Mouse (Mus musculus): Measurements from ENCODE around the gene Stxbp6. TPM values are rescaled to one million over a fixed set of nuclear protein-coding genes. Genes with fewer than 3 reads are reported as not detected.

The Stxbp6 gene
- total RNA-seq, 2 experiments from 2014 or later, result 83.9 to 91.9 TPM

- no peak for DNase-seq (ENCODE audit: low spot score in 2 of 2)
Measured at GRCm38 (mm10) chr12:44922241-44922640, 152.3 kb downstream of the Stxbp6 start.

- DNase-seq (ENCODE audit: low spot score in 2 of 2), result no peak
Measured at GRCm38 (mm10) chr12:44919613-44920012, 154.9 kb downstream of the Stxbp6 start.

GRCm38 (mm10) chr12:44918929-44919328, 155.6 kb downstream of the Stxbp6 start:
- no peak for DNase-seq (ENCODE audit: low spot score in 2 of 2)

GRCm38 (mm10) chr12:44913854-44914253, 160.7 kb downstream of the Stxbp6 start:
- no peak for DNase-seq (ENCODE audit: low spot score in 2 of 2)

- no peak for DNase-seq (ENCODE audit: low spot score in 2 of 2)
Measured at GRCm38 (mm10) chr12:44908028-44908702, 166.3 kb downstream of the Stxbp6 start.

- DNase-seq (ENCODE audit: low spot score in 2 of 2), result no peak
Measured at GRCm38 (mm10) chr12:44906001-44906400, 168.5 kb downstream of the Stxbp6 start.

GRCm38 (mm10) chr12:44903205-44903732, 171.2 kb downstream of the Stxbp6 start:
- DNase-seq (ENCODE audit: low spot score in 2 of 2), result no peak

GRCm38 (mm10) chr12:44899173-44899870, 175.2 kb downstream of the Stxbp6 start:
- DNase-seq (ENCODE audit: low spot score in 2 of 2), result peak in 1 of 2 experiments; percentile 37

GRCm38 (mm10) chr12:44896460-44896859, 178.0 kb downstream of the Stxbp6 start:
- DNase-seq (ENCODE audit: low spot score in 2 of 2), result no peak

GRCm38 (mm10) chr12:44889677-44890393, 184.7 kb downstream of the Stxbp6 start:
- DNase-seq (ENCODE audit: low spot score in 2 of 2), result no peak

- DNase-seq (ENCODE audit: low spot score in 2 of 2), result no peak
Measured at GRCm38 (mm10) chr12:44886826-44887225, 187.7 kb downstream of the Stxbp6 start.

GRCm38 (mm10) chr12:44872697-44873096, 201.8 kb downstream of the Stxbp6 start:
- DNase-seq (ENCODE audit: low spot score in 2 of 2), result no peak

GRCm38 (mm10) chr12:44865442-44865841, 209.1 kb downstream of the Stxbp6 start:
- DNase-seq (ENCODE audit: low spot score in 2 of 2), result no peak

GRCm38 (mm10) chr12:44859454-44859853, 215.1 kb downstream of the Stxbp6 start:
- DNase-seq (ENCODE audit: low spot score in 2 of 2), result no peak

- DNase-seq (ENCODE audit: low spot score in 2 of 2), result peak; percentile 45 to 84
Measured at GRCm38 (mm10) chr12:44858110-44858885, 216.2 kb downstream of the Stxbp6 start.

GRCm38 (mm10) chr12:44852024-44852423, 222.5 kb downstream of the Stxbp6 start:
- no peak for DNase-seq (ENCODE audit: low spot score in 2 of 2)

- DNase-seq (ENCODE audit: low spot score in 2 of 2), result peak in 1 of 2 experiments; percentile 34
Measured at GRCm38 (mm10) chr12:44850516-44850915, 224.0 kb downstream of the Stxbp6 start.

GRCm38 (mm10) chr12:44848483-44849221, 225.9 kb downstream of the Stxbp6 start:
- peak in 1 of 2 experiments; percentile 63 for DNase-seq (ENCODE audit: low spot score in 2 of 2)

GRCm38 (mm10) chr12:44840585-44840984, 233.9 kb downstream of the Stxbp6 start:
- no peak for DNase-seq (ENCODE audit: low spot score in 2 of 2)
